Mouse (Mus musculus) frontal cortex, adult (tissue): ENCODE measurements around the gene Casq2.
A peak's percentile ranks its signal among the peaks of the same experiment; 100 is the strongest.

Experiments
- ATAC-seq: cut with Nextera tagmentation; 2 replicates; pipeline ENCODE4 v1.9.2; 2017; ENCODE audit warnings: mild to moderate bottlenecking, moderate library complexity, mixed read lengths; ENCODE audit not compliant: low TSS enrichment

Gene Casq2

DNA sequence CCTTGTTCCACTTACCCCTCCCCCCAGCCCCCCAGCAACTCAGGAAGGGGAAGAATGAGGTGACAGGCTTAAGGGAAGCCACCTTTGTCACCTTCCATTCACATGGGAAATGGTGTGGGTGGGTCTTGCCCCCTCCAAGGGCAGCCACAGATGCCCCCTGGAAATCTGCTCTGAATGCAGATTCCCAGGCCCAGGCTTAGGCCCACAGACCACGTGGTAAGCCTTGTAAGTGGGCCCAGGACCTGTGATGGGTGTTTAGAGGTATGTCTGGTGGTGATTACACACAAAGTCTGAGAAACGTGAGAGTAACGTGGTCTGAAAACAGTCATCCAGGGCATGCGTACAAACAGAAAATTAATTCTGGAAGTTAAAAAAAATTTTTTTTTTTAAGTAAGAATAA lies 78.7 kb downstream of the Casq2 start:
- no peak for ATAC-seq

DNA sequence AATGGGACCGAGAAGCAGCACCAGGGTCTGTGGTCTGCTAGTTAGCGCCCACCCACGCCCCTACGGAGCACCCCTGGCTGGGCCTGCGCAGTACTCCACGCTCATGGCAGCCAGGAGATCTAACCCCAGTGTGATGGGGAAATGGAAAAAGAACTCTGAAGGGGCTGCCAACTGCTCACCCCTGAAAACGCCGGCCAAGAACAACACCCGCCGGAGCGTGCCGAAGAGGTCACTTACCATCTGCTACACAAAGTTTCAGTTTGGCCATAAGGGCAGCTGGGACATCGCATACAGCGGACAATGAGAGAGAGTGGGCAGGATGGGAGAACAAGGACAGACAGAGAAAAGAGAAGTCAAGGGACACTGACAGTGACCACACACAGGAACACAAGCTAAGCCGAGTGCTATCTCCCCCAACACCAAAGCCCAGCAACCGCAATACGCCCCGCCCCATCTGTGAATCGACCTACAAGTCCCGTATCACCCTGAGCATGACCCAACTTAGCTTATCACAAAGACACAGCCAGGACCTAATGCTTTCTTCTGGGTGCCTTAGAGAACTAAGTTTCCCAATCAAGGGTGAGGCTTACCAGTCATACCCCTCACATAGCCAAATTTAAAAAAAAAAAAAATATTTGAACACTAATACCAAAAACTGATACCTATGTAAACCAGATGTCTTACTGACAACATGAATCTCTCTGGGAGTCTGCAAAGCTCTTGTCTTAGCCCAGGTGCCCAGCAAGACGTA lies 79.5 kb downstream of the Casq2 start:
- ATAC-seq, result no peak

DNA sequence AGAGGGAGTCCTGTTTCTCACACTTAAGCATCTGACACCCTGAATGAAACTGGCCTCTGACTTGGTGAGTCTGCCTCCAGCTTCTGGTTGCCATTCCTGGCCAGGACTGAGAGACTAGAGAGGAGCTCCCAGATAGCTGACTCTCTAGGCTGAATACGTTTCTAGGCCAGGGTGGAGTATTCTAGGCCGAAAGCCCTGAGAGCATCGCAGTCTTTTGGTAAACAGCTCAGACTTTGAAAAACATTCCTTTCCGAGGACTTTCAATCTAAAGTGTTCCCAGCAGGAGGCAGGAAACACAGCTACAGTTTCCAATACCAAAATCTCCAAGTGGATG lies 80.0 kb downstream of the Casq2 start:
- ATAC-seq, result no peak

DNA sequence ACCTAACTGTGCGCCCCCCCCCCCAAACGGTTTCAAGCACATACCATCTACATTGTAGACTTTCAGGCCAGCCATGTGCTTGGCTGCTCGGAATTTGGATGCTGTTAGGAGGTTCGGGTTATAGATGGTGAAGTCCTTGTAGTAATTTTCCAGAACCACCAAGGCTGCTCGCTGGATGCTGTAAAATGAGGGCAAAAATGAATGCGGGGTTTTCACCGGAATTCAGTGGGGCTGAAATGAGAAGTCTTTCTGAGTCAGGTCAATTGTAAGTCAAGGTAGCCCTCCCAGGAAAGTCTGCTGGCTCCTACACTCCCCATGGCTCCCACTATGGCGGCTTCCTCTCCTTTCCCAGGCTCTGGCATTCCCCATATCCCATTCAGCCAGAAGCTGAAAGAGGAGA lies 80.6 kb downstream of the Casq2 start:
- no peak for ATAC-seq

DNA sequence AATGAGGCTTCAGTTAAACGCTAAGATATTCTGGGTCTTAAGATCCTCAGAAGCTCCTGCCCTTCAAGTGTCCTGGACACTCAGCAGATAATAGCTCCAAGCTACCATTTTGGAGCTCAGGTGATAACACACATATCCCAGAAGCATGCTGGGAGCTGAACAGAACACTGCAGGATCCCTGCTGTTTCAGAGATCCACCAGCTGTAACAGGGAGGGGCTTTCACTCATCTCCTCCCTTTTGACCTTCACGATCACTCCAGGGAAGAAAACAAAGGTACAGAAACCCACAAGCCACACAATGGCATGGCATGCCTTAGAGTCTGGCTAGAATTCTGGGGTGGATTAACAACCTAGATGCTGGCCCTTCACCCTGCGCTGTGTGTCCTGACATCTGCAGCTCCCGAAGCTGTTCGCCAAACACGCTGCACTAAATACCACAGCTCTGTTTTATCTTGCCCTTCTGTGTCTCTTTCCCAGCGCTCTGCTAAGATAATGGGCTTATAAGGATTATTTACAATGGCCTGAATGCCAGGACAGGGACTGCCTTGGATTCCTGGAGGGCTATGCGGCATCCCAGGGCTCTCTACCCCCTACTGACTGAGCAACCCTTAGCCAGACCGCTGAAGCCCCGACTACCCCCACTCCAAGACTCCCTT lies 81.5 kb downstream of the Casq2 start:
- ATAC-seq, result no peak

DNA sequence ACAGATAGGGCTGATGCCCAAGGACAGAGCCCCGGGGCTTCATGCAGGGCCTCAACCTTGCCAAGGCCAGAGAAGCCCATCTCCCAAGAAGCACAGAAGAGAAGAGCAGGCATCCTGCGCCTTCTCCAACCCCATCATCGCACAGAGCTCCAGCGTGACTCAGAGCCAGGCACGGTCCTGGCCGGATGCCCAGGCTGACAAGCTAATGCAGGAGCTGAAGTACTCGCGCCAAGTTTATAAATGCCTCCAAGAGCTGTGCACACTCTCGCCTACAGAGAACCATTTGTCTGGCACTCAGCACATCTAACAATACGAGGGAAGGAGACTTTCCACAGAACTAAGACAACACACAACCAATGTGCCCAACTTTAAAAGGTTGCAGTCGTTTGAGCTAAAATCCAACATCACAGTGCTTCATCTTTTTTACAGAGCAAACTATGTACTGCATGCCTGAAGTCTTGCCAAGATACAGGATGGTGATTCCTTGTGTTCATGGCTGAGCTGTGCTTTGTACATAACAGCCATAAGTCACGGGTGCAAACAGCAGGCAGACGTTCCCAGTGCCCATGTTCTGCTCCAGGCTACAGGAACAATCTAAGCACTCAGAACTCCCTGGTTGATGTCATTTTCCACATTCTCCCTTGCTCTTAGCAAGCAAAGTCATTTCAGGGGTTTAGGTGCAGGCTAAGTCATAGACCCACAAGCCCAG lies 83.1 kb downstream of the Casq2 start:
- peak; percentile 98 for ATAC-seq

DNA sequence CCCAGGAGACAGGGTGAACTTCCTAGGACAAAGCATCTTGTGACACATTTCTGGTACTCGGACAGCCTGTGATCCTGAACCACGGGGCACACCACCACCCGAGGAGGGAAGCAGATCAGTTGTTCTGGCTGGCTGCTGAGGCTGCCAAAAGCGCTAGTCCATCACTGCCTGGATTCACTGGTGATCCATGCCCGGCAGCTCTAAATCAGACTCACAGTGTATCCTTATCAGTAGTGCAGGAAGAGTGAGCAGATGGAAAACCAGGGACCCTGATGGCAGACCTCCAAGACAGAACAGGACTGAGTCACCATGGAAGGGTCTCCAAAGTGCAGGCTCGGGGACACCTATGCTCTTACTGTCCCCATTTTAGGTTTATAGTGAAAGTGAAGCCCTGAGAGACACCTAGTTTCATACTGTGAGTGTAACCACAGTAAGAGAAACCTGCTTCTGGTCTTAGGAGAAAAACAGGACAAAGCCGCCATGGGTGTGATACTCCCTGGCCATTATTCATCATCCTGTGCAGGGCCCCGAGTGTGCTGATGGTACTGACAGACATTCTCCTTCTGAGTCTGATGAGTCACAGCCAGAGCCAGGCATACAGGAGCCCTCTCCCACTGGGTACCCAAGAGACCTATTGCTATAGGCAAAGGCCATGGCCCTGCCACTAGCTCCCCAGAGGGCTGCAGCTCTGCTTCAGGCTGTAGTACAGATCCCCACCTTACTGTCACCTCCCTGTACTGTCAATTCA lies 88.1 kb downstream of the Casq2 start:
- no peak for ATAC-seq

DNA sequence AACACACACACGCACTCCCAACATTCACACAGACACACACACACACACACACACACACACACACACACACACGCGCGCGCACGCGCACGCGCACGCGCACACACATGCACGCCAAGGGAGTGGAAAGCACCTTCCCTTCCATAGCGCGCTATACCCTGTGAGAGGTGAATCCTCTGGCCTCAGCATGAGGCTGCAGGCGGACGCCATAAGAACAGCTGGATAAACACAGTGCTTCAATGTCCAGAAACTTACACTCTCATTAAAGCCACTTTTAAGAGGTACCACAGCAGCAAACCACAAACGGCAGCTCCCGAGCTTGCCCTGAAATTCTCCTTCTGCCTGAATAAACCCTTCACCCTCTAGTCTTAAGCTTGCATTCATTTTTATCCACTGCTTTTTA lies 89.5 kb downstream of the Casq2 start:
- no peak for ATAC-seq

DNA sequence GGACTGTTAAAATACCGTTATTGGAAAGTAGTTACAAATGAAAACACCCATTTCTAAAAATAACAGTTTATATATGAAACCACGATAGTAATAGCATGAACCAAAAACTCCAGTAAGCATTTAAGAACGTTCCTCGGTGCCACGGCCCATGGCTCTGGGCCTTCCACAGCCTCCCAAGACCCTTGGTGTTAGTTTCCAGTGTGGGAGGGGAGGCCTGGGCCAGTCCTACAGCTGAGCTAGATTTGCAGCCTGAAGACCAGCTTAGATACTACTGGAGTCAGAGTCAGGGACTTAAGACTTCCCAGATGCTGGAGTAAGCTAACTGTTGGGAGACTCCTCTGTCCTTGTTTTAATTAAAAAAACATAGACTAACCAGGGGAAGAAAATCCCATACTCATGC lies 89.9 kb downstream of the Casq2 start:
- no peak for ATAC-seq

DNA sequence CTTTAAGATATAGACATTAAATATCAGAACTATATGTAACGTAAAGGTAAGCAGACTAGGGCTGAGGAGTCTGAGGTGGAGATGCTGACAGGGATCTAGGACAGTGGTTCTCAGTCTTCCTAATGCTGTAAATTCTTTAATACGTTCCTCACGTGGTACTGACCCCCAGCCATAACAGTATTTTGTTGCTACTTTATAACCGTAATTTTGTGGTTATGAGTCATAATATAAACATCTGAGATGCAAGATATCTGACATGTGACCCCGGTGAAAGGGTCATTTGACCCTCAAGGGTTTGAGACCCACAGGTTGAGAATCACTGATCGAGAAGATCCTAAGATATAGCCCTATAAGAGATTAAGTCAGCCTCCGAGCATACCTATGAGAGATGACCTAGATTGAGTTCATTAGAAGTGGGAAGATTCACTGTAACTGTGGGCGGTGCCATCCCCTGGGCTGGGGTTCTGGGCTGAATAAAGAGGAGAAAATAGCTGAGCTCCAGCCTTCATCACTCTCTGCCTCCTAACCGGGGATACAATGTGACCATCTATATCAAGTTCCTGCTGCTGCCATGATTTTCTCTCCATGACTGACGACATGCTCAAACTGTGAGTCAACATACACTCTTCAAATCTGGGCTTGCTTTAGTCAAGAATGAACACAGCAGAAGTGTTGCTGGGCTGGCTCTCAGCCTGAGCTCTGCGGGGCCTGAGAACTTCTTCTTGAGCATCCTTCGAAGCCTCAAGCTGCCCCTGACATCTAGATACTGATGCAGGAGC lies 91.8 kb downstream of the Casq2 start:
- ATAC-seq, result no peak

DNA sequence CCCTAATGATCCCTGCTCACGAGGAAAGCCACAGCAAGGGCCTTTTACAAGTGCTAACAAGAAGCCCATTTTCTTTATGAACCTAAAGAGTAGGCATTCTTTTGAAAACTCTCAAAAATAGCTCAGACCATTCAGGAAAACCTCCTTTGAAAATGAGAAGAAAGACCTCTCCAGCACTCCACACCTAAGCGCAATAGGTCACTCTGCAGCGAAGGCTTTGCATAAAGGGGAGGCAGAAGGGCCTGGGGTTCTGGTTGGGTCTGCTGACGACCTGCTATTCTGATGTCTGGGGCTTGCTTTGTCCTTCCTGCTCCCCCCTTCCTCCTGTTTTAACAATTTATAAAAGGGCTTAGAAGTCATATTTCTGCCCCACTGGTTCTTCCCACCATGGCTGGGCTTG lies 93.7 kb downstream of the Casq2 start:
- no peak for ATAC-seq

DNA sequence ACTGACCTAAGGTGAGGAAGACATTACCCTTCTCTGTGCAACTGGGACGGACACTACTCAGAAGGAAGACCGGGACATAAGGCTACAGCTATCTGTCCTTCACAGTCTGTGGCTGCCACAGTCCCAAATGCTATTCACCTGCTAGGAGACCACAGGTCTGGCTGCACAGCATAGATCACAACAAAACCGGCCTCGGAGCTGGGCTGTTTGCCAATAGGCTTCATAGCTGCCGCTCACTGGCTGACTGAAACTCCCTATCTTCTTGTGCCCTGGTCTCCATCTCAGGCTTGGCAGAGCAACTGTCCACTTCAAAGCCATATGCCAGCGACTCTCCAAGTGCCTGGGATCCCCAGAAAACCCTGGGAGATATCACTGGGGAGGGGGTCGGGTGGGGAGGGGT lies 94.5 kb downstream of the Casq2 start:
- ATAC-seq, result no peak

DNA sequence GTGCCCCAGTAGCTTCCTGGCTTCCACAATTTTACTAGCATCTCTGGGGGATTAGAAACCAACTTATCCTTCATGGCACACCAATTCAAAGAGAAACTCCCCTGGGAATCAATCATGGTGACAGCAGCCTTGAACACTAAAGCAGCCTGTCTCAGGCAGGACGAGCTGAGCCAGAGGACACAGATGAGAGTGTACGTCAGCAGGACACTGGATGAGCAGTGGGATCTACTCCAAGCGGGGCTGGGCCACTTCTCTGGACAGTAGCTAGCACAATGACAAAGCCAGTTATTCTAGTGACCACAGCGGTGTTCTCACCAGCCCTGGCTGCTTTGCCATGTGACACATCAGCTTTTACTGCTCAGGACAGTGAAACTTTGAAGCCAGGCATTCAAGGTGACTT lies 95.0 kb downstream of the Casq2 start:
- ATAC-seq, result no peak

DNA sequence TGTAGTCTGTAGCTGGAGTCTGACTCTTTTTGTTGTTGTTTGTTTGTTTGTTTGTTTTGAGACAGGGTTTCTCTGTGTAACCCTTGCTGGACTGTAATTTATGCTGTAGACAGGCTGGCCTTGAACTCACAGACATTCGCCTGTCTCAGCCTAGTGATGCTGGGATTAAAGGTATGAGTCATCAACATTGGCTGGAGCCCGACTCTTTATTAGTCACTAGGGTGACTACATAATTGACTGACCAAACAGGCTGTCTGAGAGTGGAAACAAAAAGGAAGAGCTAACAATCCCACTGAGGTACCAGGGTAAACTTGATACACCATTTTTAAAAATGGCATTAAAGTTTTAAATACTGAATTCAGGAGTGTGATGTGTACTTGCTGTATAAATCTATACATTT lies 96.4 kb downstream of the Casq2 start:
- no peak for ATAC-seq

DNA sequence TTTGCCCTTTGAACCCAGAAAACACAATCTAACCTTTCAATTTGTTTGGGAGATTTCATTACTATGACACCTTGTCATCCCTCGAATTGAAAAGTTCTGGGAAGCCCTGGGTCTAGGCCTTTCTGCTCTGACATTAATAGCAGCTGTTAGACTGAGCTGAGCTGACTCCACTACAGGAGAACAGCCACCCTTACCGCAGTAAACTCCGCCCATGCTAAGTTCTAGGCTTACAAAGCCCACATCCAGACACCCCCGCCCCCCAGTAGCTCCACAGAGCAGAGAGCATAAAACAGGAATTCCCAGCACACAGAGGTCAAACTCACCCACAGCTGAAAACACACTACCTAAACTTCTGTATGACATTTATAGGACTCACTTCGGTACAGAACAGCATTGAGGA lies 98.5 kb downstream of the Casq2 start:
- ATAC-seq, result no peak

DNA sequence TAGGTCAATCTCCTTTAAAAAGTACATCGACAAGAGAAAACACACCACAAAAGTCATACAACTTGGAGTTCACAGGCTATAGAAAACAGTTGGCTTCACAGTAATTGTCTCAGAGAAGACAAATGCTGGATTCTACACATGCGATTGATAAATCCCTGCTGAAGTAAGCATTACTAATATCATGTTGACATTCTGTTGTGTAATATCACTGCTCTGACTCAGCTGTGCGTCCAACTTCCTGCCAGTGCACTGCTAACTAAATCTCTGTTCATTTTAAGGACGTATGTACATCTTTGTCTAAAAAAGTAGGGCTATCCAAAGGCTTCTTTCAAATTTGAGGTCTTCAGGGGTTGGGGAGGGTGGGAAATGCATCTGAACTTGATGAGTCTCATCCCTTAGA lies 101.2 kb downstream of the Casq2 start:
- ATAC-seq, result no peak

DNA sequence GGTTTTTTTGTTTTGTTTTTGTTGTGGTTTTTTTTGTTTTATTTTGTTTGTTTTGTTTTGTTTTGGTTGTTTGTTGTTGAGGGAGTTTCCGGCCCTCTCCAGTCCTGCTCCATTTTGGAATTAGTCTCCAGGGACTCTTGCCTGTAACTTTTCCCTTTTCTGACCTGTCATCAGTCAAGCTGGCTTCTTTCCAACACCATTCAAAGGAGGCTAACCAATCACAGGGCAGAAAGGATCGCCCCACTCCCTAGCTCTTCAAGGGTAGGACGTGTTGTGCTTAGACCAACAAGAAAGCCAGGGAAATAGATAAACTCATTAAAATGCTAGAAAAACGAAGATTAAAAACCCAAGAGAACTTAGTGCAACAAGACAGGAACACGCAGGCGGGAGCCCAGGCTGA lies 102.8 kb downstream of the Casq2 start:
- ATAC-seq, result no peak

DNA sequence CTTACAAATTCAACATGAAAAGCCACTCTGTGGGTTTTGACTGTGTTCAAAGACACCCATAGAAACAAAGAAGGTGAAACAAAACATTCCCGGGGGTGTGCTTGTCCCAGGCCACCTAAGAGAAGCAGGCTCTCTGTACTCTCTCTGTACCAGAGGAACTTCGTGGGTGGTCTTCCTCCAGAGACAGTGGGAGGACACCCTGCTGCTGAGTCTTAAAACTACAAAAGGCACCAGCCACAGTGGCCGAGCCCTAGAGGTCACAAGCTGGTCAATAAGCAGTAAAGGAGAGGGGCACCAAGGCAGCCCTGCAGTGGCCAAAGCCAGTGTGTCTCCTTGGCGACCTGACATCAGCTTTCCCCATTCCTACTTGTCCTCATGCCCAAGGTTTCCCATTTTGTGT lies 103.8 kb downstream of the Casq2 start:
- ATAC-seq, result no peak

DNA sequence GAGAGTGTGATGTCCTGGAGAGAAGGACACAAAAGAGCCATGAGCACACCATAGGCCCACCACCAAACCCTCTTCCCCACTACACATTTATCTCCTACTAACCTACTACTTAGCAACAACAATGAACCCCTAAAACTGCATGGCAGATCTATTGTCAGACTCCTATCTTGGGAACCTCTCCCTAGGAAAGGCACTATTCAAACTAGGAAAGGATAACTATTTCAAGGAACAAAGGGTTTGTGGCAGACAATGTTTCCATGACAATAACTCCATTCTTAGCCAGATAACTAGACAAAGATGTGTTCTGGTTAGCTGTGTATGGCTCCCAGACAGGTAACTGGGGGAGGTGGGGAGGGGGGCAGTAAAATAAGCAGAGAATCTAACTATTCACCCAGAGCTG lies 104.4 kb downstream of the Casq2 start:
- ATAC-seq, result no peak

DNA sequence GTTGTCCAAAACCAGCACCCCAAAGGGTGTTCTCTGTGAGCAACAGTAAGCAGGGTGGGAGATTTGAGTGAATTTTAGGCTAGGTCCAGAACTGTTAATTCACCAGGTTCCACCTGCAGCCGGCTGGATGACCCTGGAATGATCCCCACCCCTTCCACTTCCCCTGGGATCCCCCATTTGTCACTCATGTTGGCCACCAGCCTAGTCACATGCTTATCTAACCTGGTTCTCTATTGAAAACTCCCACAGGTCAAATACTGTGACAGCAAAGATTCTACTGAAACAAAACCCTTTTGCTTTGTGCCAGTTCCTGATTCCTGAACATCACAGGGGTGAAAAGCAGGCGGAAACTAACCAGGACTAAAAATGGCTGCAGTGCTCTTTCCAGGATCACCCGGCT lies 105.4 kb downstream of the Casq2 start:
- ATAC-seq, result no peak

DNA sequence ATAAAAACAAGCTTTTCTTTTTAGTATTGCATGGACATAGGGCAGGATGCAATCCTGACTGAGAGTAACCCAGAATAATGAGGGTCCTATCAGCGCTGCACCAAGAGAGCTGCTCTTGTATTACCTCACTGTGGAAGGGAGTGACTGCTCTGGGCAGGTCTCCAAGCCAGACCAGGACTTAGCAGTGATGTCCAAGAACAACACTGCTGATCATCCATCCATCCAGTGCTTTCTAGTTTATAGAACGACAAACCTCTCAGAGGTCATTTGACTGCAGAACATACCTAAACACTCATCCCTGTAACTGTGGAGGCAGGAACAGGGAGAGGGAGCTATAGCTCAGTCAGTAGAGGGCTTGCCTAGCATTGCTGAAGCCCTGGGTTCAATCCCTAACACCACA lies 106.4 kb downstream of the Casq2 start:
- no peak for ATAC-seq
